ENCODE assay signal across 10 mouse cellular contexts in genomic region chr7:96420926-96421605, GRCm38 (mm10).
A peak's percentile ranks its signal among the peaks of the same experiment; 100 is the strongest.
DNase-seq lines count a peak whose midpoint lies in the region; ATAC-seq lines count a peak whose summit lies in the region.
"Had no signal": no experiment of that assay in that cellular context is flagged by ENCODE, and none has a peak within 500 bp of the region (broad histone marks: within the 10 kb centered on the region; RNA-seq: fewer than 3 reads in every experiment).

No protein-coding gene starts in this region.

- ATAC-seq in kidney, embryonic 16.5 days (ENCODE audit: low FRiP score, low TSS enrichment), result no peak
- ATAC-seq in heart, embryonic 11.5 days (replicated peaks; ENCODE audit: insufficient number of reproducible peaks, low FRiP score, low TSS enrichment), result peak; percentile 77
- ATAC-seq in forebrain, embryonic 13.5 days, result no peak

- no peaks in the 10 kb centered on the region for H3K27me3 ChIP-seq in kidney, embryonic 16.5 days (ENCODE audit: insufficient read depth, low read length)
- H3K27me3 ChIP-seq in heart, embryonic 11.5 days (ENCODE audit: control insufficient read depth, insufficient read depth, low read length), result peaks cover 36% of the 10 kb centered on the region
- no peaks in the 10 kb centered on the region for H3K27me3 ChIP-seq in forebrain, embryonic 13.5 days

- H3K27ac ChIP-seq in kidney, embryonic 16.5 days (ENCODE audit: low read length), result no peak overlapping the region; the same call in 1 of the 2 replicates
- H3K27ac ChIP-seq in heart, embryonic 11.5 days (ENCODE audit: low read depth, low read length), result no peak overlapping the region
- H3K27ac ChIP-seq in forebrain, embryonic 13.5 days, result no peak overlapping the region
- H3K27ac ChIP-seq: midbrain, embryonic 10.5 days had no signal

- 57% methylated on average over 9 of the region's 9 CpGs for WGBS in kidney, embryonic 16.5 days
- 29% methylated on average over 9 of the region's 9 CpGs for WGBS in heart, embryonic 11.5 days (ENCODE audit: insufficient replicate concordance)
- WGBS in forebrain, embryonic 13.5 days, result 85% methylated on average over 9 of the region's 9 CpGs

- H3K4me1 ChIP-seq in kidney, embryonic 16.5 days (ENCODE audit: insufficient read depth, low read length), result peaks cover 43% of the 10 kb centered on the region
- H3K4me1 ChIP-seq in heart, embryonic 11.5 days (ENCODE audit: control insufficient read depth, insufficient read depth, low read length), result peaks cover 7% of the 10 kb centered on the region; the same call in 1 of the 2 replicates
- H3K4me1 ChIP-seq in forebrain, embryonic 13.5 days, result peaks cover 35% of the 10 kb centered on the region

- H3K36me3 ChIP-seq in kidney, embryonic 16.5 days (ENCODE audit: insufficient read depth, low read length), result no peaks in the 10 kb centered on the region
- H3K36me3 ChIP-seq in heart, embryonic 11.5 days (ENCODE audit: control insufficient read depth, insufficient read depth, low read length), result no peaks in the 10 kb centered on the region
- H3K36me3 ChIP-seq in forebrain, embryonic 13.5 days (ENCODE audit: poor library complexity, severe bottlenecking), result no peaks in the 10 kb centered on the region
- H3K36me3 ChIP-seq: midbrain, embryonic 10.5 days had no signal

- H3K9me3 ChIP-seq in kidney, embryonic 16.5 days (ENCODE audit: low read length), result no peaks in the 10 kb centered on the region
- H3K9me3 ChIP-seq in heart, embryonic 11.5 days (replicated peaks; ENCODE audit: control insufficient read depth, low read length), result no peaks in the 10 kb centered on the region
- H3K9me3 ChIP-seq in forebrain, embryonic 13.5 days (replicated peaks), result no peaks in the 10 kb centered on the region
- H3K9me3 ChIP-seq: midbrain, embryonic 10.5 days had no signal

- peak; percentile 25 for DNase-seq in kidney, adult 18-20 months
- peak; percentile 14 to 30 for DNase-seq in kidney, adult 8-10 months
- peak; percentile 13 for DNase-seq in lung, postnatal 14 days
- no peak for DNase-seq in embryo, embryonic 9.5 days (ENCODE audit: extremely low spot score)
- no peak for DNase-seq in testis, postnatal 10 days (ENCODE audit: low spot score)
- DNase-seq: cerebellum, adult 8-10 months had no signal

- H3K4me2 ChIP-seq in kidney, embryonic 16.5 days (replicated peaks; ENCODE audit: low read depth, low read length), result no peak overlapping the region
- H3K4me2 ChIP-seq in heart, embryonic 11.5 days, result no peak overlapping the region
- H3K4me2 ChIP-seq in forebrain, embryonic 13.5 days, result no peak overlapping the region

- no peak overlapping the region for H3K4me3 ChIP-seq in kidney, embryonic 16.5 days (ENCODE audit: low read length)
- no peak overlapping the region for H3K4me3 ChIP-seq in heart, embryonic 11.5 days (ENCODE audit: low read depth, low read length)
- no peak overlapping the region for H3K4me3 ChIP-seq in forebrain, embryonic 13.5 days
- H3K4me3 ChIP-seq: midbrain, embryonic 10.5 days had no signal

- H3K9ac ChIP-seq in kidney, embryonic 16.5 days (replicated peaks; ENCODE audit: low read length), result no peak overlapping the region
- H3K9ac ChIP-seq in heart, embryonic 11.5 days (ENCODE audit: low read depth, low read length), result no peak overlapping the region
- no peak overlapping the region for H3K9ac ChIP-seq in forebrain, embryonic 13.5 days

Comparison
In these comparisons a context has a peak if more than half of its experiments do, and no peak if none do; other contexts are left out.
1. DNase-seq: peak in kidney, adult 18-20 months (single experiment), kidney, adult 8-10 months (2 of 2) and lung, postnatal 14 days (single experiment); none in embryo, embryonic 9.5 days (single experiment) and testis, postnatal 10 days (single experiment).